Mouse (Mus musculus): Measurements from ENCODE around the gene Hif3a. TPM values are rescaled to one million over a fixed set of nuclear protein-coding genes. Genes with fewer than 3 reads are reported as not detected.

The Hif3a gene
- total and polyA plus RNA-seq, 3 experiments = 0.05 to 0.49 (median 0.08) TPM

GRCm38 (mm10) chr7:17090058-17090585, 27.9 kb upstream of the Hif3a start:
- Histone ChIP-seq H3K9ac (ENCODE audit: insufficient read depth, low read depth) (no peak overlapping the region), H3K4me3 (replicated peaks in 1 of 3; ENCODE audit: low read depth in 2 of 3, low read length in 2 of 3, poor library complexity in 1 of 3) (no peak overlapping the region), H3K9me3 (replicated peaks; ENCODE audit: low read length) (no peaks in the 10 kb centered on the region), H3K4me1 (ENCODE audit: control insufficient read depth in 1 of 2, insufficient read depth in 2 of 2) (no peaks in the 10 kb centered on the region), H3K79me2 (replicated peaks; ENCODE audit: control insufficient read depth, extremely low read depth, insufficient read depth, poor library complexity, severe bottlenecking) (no peaks in the 10 kb centered on the region), H3K36me3 (replicated peaks in 1 of 2; ENCODE audit: control insufficient read depth in 1 of 2, insufficient read depth in 1 of 2, low read length in 1 of 2) (no peaks in the 10 kb centered on the region), H3K27me3 (replicated peaks) (peaks cover 87% of the 10 kb centered on the region), H3K4me2 (ENCODE audit: insufficient read depth, low read depth, poor library complexity, severe bottlenecking) (no peak overlapping the region), H3K27ac (ENCODE audit: insufficient read depth, low read depth) (no peak overlapping the region)
- dilution Hi-C loops (cut with MboI; ENCODE audit: extremely low pct_ligation_motif_present, extremely low pct_unique_long_range_greater_than_20kb, low sequenced_read_pairs) = no loop called here
- DNase-seq (ENCODE audit: extremely low read depth) = no peak
- in situ Hi-C loops (cut with MboI; ENCODE audit: low pct_ligation_motif_present, low pct_unique_long_range_greater_than_20kb, low sequenced_read_pairs) = no loop called here
- TF ChIP-seq RAD21 (IDR thresholded peaks at IDR 0.05; ENCODE audit: low read depth, low read length) = no peak
- TF ChIP-seq ETS1 (conservative IDR thresholded peaks at IDR 0.05; ENCODE audit: low read depth, low read length) = peak; percentile 51
- TF ChIP-seq MYC (IDR thresholded peaks at IDR 0.05; ENCODE audit: low read depth, low read length) = no peak
- TF ChIP-seq ZMIZ1 (IDR thresholded peaks at IDR 0.05; ENCODE audit: low read depth, low read length) = no peak
- no peak for TF ChIP-seq SMC3 (IDR thresholded peaks at IDR 0.05; ENCODE audit: low read depth, low read length)
- no peak for TF ChIP-seq EP300 (IDR thresholded peaks at IDR 0.05; ENCODE audit: low read length)

DNA sequence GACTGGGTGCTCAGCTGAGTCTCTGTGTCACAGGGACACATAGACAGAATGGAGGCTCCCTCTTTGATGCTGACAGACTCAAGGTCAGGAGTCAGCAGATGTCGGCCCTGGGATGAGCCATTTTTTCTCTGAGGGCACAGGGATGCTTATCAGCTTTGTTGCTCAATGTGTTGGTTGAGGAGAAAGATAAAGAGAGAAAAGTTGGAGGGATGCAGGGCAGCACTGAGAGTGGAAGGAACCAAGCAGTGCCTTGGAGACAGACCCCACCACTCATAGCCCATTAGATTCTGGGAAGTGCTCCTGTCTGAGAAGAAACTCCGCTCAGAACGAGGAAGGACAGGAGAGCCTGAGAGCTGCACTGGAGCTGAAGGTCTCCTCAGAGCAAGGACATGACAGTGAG, 25.5 kb upstream of the Hif3a start:
- no peak overlapping the region for H3K27ac ChIP-seq (ENCODE audit: insufficient read depth, low read depth)
- in situ Hi-C loops (cut with MboI; ENCODE audit: low pct_ligation_motif_present, low pct_unique_long_range_greater_than_20kb, low sequenced_read_pairs) = no loop called here
- no peak for DNase-seq (ENCODE audit: extremely low read depth)
- TF ChIP-seq MAZ (IDR thresholded peaks at IDR 0.05; ENCODE audit: low read depth, low read length) (no peak), NELFE (IDR thresholded peaks at IDR 0.05; ENCODE audit: low read depth, low read length) (no peak), CHD2 (IDR thresholded peaks at IDR 0.05; ENCODE audit: low read length) (no peak), USF2 (conservative IDR thresholded peaks at IDR 0.05; ENCODE audit: low read depth, low read length) (no peak), E2F4 (IDR thresholded peaks at IDR 0.05; ENCODE audit: insufficient replicate concordance, low read depth, low read length) (no peak), POLR2A (IDR thresholded peaks at IDR 0.05; ENCODE audit: low read depth, low read length) (no peak), MAFK (IDR thresholded peaks at IDR 0.05; ENCODE audit: insufficient replicate concordance, low read length) (no peak)
- H3K79me2 ChIP-seq (replicated peaks; ENCODE audit: control insufficient read depth, extremely low read depth, insufficient read depth, poor library complexity, severe bottlenecking) = no peaks in the 10 kb centered on the region
- H3K9ac ChIP-seq (ENCODE audit: insufficient read depth, low read depth) = no peak overlapping the region
- no peaks in the 10 kb centered on the region for H3K4me1 ChIP-seq (ENCODE audit: control insufficient read depth in 1 of 2, insufficient read depth in 2 of 2)
- H3K4me2 ChIP-seq (ENCODE audit: insufficient read depth, low read depth, poor library complexity, severe bottlenecking) = no peak overlapping the region
- dilution Hi-C loops (cut with MboI; ENCODE audit: extremely low pct_ligation_motif_present, extremely low pct_unique_long_range_greater_than_20kb, low sequenced_read_pairs) = no loop called here
- H3K9me3 ChIP-seq (replicated peaks; ENCODE audit: low read length) = no peaks in the 10 kb centered on the region
- H3K4me3 ChIP-seq (replicated peaks in 1 of 3; ENCODE audit: low read depth in 2 of 3, low read length in 2 of 3, poor library complexity in 1 of 3) = no peak overlapping the region
- peaks cover 89% of the 10 kb centered on the region for H3K27me3 ChIP-seq (replicated peaks)
- H3K36me3 ChIP-seq (replicated peaks in 1 of 2; ENCODE audit: control insufficient read depth in 1 of 2, insufficient read depth in 1 of 2, low read length in 1 of 2) = no peaks in the 10 kb centered on the region

DNA sequence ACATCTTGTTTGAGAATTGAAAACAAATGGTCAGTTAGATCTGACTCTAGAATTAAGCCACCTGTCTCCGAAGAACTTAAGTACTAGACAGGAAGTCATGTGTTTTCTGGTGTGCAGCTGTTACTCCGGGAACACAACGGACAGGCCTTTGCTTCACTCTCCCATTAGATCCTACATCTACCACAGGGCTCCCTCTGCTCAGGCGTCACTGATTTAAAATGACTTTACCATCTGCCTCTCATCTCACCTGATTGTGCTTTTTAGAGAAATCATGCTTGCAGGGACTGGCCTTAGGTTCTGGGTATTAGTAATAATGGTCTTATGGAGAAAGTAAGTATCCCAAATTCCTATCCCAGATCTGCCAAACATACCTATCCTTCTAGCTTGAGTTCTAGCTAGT, 20.5 kb upstream of the Hif3a start:
- Histone ChIP-seq H3K4me3 (replicated peaks in 1 of 3; ENCODE audit: low read depth in 2 of 3, low read length in 2 of 3, poor library complexity in 1 of 3) (no peak overlapping the region), H3K4me2 (ENCODE audit: insufficient read depth, low read depth, poor library complexity, severe bottlenecking) (no peak overlapping the region), H3K79me2 (replicated peaks; ENCODE audit: control insufficient read depth, extremely low read depth, insufficient read depth, poor library complexity, severe bottlenecking) (no peaks in the 10 kb centered on the region), H3K27ac (ENCODE audit: insufficient read depth, low read depth) (no peak overlapping the region), H3K36me3 (replicated peaks in 1 of 2; ENCODE audit: control insufficient read depth in 1 of 2, insufficient read depth in 1 of 2, low read length in 1 of 2) (no peaks in the 10 kb centered on the region), H3K9me3 (replicated peaks; ENCODE audit: low read length) (no peaks in the 10 kb centered on the region), H3K9ac (ENCODE audit: insufficient read depth, low read depth) (no peak overlapping the region), H3K27me3 (replicated peaks) (peaks cover 77% of the 10 kb centered on the region), H3K4me1 (ENCODE audit: control insufficient read depth in 1 of 2, insufficient read depth in 2 of 2) (no peaks in the 10 kb centered on the region)
- dilution Hi-C loops (cut with MboI; ENCODE audit: extremely low pct_ligation_motif_present, extremely low pct_unique_long_range_greater_than_20kb, low sequenced_read_pairs) (no loop called here), in situ Hi-C loops (cut with MboI; ENCODE audit: low pct_ligation_motif_present, low pct_unique_long_range_greater_than_20kb, low sequenced_read_pairs) (no loop called here)
- DNase-seq (ENCODE audit: extremely low read depth) = no peak
- TF ChIP-seq SIN3A (IDR thresholded peaks at IDR 0.05; ENCODE audit: low read length) = no peak
- no peak for TF ChIP-seq EP300 (IDR thresholded peaks at IDR 0.05; ENCODE audit: low read length)
- TF ChIP-seq JUN (IDR thresholded peaks at IDR 0.05; ENCODE audit: insufficient read depth, low read depth, low read length) = no peak
- no peak for TF ChIP-seq POLR2AphosphoS2 (IDR thresholded peaks at IDR 0.05; ENCODE audit: low read depth, low read length)
- no peak for TF ChIP-seq KAT2A (IDR thresholded peaks at IDR 0.05; ENCODE audit: insufficient replicate concordance, low read length)
- TF ChIP-seq ETS1 (conservative IDR thresholded peaks at IDR 0.05; ENCODE audit: low read depth, low read length) = no peak
- no peak for TF ChIP-seq RCOR1 (conservative IDR thresholded peaks at IDR 0.05; ENCODE audit: low read depth, low read length)
- TF ChIP-seq PAX5 (IDR thresholded peaks at IDR 0.05; ENCODE audit: low read length) = no peak
- TF ChIP-seq ZC3H11A (IDR thresholded peaks at IDR 0.05; ENCODE audit: low read depth, low read length) = no peak

All from CH12.LX (cell line).